Mouse (Mus musculus) heart, postnatal 14 days (tissue): ENCODE results near the gene Efcab1. TPM values are rescaled to one million over a fixed set of nuclear protein-coding genes. Genes with fewer than 3 reads are reported as not detected.
A peak's percentile ranks its signal among the peaks of the same experiment; 100 is the strongest.
"Not testable (repeated sequence)": the region's sequence is repeated elsewhere in the genome, so short reads cannot be mapped to it uniquely, and the experiment has no call there.

ENCODE experiments used
- DNase-seq, 2 experiments: peaks; one replicate each; pipeline ENCODE4 v3.0.0; 2021 to 2022
- intact Hi-C: fragments of 180-260 bp; cut with DNase I; formaldehyde crosslinking; loops from one replicate; pipeline ENCODE4 v1.15.1; 2025
- long read RNA-seq, 2 experiments: library from polyadenylated mRNA; stranded (forward); transcript quantifications; one replicate each; pipeline ENCODE4 v2.0.0; 2021
- total RNA-seq, 2 experiments: library from RNA; stranded (reverse); gene quantifications; 2 replicates each; pipeline ENCODE4 v1.2.3; 2021

Efcab1 gene
- not detected for total RNA-seq
- long read RNA-seq, experiment 1 = 0 reads
- long read RNA-seq, experiment 2 = 0 reads

DNA sequence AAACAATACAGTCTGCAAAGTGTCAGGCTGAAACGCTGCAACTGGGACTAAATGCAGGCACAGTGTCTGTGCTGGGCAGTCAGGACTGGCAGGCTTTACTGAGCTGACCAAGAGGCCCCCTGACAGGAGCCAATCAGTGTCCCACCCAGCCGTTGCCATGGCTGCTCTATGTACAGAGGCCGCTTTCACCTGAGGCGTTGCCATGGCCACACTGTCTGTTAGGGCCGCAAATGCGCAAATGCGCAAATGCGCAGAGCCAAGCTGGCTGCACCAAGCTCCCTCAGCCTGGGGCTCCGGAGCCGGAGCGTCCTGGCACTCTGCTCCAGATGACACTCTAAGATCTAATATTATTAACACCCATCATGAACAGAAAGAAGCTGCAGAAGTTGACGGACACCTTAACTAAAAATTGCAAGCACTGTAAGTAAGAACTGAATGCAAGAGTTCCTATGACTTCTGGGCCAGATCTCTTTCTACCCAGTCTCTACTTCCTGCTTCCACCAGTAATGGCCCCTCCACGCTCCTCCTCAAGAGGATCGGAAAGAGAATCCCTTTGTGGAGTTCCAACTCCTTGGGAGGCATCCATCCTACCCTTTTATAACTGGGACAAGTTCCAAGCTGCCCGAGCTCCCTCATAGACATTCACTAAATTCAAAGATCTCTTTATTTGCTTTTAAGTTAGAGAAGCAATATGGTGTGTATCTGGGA lies at the start of gene Efcab1:
TSS of gene Efcab1 (plus strand) at position 214 of the 708 bp plus-strand sequence.
- intact Hi-C loops = no loop called here
- no peak for DNase-seq

DNA sequence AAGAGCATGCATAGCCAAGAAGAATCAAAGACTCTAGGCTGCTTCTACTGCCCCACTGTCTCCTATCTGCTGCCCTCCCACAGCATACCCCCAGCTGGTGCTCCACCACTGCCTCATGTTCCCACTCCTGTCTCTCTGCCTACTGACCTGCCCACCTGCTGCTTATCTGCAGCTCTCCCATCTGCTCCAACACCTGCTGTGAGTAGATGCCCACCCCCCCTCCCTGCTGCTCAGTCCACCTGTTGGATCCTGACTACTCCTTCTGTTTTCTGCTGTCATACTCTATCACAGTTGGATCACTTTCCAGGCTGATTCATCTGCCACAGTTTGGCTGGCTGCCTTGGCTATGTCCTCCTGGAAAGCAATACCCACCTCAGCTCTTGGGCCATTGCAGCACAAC lies 47.0 kb upstream of the Efcab1 start:
- DNase-seq = no peak

DNA sequence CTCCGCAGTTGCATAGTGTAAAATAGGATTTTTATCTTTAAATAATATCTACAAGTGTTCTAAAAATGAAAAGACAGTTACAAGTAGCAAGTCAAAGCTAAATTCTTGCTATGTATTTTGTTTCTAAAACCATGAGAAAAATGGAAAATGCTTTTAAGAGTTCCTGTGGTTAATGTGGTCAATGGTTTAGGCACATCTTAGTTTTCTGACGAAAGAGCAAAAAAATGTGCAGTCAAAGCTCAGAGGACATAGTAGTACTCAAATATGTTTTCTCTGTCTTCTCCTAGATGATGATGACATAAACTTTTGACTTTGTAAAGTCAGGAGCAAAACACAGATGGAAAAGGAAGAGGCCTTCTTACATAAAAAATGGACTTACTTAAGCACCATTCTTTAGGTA lies 21.5 kb upstream of the Efcab1 start:
- intact Hi-C loops = no loop called here
- DNase-seq = no peak

More for the DNA sequence above, 47.0 kb upstream of the Efcab1 start:
- intact Hi-C loops = no loop called here

DNA sequence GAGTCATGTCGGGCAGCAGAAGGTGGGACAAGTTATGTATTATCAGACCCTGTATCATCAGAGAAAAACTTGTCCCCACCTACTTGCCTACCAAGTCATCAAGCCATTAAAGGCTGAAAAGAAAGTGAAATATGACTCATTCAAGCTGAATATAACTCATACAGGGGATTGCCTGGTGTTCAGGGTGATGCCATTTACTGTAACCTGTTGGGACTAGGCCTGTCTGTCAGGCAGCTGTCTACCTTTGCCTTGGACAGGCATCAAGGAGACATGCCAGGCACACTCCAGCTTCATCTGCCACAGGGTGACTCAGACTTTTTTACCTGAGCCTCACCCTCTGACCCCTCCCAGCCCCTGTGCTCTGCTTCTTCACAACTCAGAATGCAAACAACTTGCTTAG lies 21.0 kb upstream of the Efcab1 start:
- DNase-seq = no peak
- intact Hi-C loops = no loop called here

DNA sequence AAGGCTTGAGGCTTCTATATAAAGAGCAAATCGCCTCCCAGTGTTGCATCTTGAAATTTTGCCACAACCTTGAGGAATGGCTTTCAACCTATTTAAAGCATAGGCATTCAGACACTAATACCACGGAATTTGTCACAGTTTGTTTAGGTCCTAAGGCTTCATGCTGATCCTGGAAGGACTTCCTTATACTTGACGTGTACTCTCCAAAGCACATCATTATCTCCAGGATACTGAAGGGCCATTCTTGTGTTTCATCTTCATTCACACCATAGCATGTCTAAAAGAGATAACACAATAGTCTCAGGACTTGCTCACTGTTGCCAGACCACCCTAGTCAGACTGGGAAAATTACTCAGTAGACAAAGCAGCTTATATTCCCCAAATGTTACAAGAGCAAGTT lies 13.9 kb upstream of the Efcab1 start:
- intact Hi-C loops = no loop called here

DNA sequence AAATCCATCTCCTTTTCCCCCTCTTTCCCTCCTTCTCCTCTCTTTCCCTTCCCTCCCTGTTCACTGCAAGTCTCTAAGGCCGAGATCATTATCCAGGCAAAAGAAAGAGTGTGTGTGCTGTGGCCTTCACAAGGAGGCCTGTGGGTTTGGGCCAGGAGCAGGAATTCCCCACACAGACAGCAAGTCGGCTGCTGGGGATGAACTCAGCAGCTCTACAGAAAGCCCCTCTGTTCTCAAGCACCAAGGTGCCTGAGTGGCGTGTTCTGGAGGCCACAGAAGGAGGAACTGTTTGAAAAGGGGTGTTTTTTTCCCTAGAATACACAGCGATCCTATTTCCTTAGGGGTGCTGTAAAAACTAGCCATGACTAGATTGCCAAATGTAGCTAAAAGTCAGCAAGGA lies 12.5 kb upstream of the Efcab1 start:
- DNase-seq = no peak
- intact Hi-C loops = no loop called here

More for the DNA sequence above, 13.9 kb upstream of the Efcab1 start:
- DNase-seq = no peak

DNA sequence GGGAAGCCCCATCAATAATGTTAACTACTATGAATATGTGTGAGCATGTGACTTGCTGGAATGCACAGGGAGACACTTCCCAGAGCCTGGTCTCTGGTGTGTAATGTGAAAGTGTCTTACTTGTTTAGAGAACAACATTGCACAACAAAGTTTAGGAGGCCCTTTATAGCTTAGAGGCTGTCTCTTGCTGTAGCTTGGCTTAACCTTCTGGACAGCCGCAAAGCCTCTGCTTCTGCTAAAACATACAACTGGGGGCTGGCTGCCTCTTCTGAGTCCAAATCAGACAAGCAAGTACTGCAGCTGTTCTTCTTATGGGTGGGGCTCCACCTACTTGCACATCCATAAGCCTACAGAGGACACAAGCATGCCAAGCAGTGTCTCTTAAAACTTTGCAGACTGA lies 11.7 kb upstream of the Efcab1 start:
- DNase-seq = no peak
- intact Hi-C loops = no loop called here

DNA sequence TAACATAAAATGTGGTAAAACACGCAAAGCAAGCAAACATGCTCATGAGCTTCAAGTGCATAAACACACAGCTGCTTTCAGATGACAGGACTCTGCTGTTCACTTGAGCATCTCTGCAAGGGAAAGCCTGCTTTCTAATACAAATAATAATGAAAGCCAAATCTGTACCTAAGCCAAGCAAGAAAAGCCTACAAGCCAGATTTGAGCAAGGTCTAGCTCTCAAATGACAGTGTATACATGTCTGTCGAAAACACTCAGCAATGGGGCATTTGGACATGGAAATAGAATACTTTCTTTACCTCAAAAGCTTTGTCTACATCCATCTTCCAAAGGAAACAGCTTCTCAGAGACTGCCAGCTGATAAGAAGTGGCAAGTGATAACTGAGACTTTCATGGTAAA lies 10.9 kb upstream of the Efcab1 start:
- DNase-seq = no peak
- intact Hi-C loops = no loop called here

DNA sequence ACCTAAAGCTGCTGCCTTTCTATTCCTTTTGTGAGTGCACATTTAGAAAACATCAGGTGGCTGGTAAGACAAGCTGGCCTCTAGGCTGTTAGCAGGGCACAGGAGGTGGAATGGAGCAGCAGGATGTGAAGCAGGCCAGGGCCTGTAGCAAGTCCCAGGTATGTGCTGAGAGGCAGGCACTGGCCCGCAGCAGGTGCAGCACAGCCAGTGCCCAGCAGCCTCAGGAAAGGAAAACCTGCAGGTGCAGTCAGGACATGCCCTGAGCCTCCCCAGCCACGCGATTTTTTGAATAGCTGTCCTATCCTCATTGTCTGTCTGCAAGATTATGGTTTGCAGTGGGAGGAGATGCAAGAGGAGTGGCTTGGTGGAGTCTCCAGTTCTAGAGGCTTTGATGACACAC lies 24.3 kb downstream of the Efcab1 start:
- intact Hi-C loops, DNase-seq: not testable (repeated sequence)

DNA sequence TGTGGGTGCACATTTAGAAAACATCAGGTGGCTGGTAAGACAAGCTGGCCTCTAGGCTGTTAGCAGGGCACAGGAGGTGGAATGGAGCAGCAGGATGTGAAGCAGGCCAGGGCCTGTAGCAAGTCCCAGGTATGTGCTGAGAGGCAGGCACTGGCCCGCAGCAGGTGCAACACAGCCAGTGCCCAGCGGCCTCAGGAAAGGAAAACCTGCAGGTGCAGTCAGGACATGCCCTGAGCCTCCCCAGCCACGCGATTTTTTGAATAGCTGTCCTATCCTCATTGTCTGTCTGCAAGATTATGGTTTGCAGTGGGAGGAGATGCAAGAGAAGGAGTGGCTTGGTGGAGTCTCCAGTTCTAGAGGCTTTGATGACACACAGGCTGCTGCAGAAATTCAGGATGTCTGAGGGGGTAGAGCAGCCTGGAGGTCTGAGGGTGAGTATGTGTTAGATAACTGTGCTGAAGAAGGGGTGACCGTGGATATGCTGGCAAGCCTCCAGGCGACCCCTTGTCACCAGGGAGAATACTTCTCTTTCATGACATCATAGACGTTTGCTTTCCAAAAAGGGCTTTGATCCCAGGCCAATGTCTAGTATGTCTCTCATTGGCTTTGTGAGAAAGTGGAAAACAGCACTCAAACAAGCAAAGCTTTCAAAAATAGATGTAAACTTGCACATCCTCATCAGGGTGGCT lies 30.2 kb downstream of the Efcab1 start:
- DNase-seq = peak; percentile 28 to 40
- intact Hi-C loops = not testable (repeated sequence)

DNA sequence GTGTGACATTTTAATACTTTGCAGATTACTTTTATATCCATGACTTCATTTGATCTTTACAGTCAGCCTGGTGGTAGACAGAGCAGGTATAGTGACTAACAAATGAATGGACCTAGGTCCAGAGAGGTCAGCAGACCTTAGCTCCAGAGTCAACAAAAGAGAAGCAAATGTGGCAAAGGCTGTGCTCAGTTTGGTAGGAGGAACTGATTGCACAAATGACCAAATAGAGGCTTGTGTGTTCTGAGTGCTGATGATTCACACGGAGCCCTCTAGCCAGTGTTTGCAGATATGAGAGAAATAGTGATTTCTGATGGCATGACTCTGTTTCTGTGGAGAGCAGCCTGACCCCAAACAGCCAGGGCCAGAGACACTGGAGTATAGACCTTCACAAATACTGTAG lies 33.1 kb downstream of the Efcab1 start:
- no peak for DNase-seq
- intact Hi-C loops = no loop called here

DNA sequence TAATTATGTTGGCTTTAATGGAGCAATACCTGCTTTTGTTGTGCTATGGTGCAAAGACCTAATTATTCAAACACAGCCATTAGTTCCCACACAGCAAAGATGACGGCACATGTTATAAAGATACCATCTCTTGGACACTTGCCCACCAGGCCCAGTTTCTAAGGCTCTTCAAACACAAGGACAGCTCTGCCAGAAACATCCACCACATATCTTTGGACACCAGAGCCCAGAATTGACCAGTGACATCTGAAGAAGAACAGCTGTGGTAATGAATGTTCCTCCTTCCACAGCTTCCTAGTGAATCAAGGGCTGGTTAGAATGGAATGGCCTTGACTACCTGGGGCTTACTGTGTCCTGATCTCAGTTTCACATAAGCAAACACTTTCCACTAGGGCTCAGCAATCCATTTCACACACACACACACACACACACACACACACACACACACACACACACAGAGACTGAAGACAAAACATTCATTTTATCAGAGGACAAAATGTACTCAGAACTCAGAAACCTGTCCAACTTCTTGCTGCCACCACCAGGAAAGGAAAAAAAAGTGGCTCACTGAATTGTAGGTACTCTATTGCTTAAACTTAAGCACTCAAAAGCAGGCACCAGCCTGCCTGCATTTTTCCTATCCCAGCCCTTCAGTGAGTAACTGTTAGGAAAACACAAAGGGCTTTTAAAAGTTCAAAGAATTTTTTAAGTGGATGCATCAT lies 33.7 kb downstream of the Efcab1 start:
- peak; percentile 19 to 38 for DNase-seq
- intact Hi-C loops = no loop called here

DNA sequence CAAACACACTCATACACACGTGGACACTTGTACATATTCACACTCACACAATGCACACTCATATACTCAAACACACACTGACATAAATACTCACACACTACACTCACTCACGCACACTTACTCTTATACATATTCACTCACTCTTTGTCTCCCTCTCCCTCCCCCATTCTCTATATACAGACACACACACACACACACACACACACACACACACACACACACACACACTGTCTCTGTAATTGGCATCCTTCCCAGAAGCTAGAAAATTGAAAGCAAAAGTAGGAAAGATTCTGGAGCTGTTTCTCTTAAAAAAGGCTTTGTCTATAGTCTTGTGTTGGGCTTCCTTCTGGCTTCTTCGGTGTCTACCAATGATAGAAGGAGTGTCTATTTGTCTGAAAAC lies 34.5 kb downstream of the Efcab1 start:
- intact Hi-C loops = no loop called here
- peak; percentile 2 to 10 for DNase-seq

DNA sequence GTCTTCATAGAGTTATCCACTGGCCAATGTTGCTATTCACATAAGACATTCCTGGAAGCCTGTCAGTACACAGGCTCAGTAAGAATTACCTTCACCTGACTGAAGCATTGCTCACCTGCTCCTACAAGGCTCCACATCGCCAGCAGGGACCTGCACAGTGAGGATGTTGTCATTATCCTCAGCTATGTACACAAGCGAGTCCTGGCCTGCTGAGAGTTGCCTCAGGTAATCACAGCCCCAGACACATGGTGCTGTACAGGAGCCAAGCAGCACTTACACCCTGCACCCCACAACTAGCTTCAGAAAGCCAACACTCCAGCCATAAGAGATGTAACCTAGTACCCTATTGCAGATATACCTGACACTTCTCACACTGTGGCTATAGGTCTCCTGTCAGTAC lies 37.1 kb downstream of the Efcab1 start:
- intact Hi-C loops = no loop called here

DNA sequence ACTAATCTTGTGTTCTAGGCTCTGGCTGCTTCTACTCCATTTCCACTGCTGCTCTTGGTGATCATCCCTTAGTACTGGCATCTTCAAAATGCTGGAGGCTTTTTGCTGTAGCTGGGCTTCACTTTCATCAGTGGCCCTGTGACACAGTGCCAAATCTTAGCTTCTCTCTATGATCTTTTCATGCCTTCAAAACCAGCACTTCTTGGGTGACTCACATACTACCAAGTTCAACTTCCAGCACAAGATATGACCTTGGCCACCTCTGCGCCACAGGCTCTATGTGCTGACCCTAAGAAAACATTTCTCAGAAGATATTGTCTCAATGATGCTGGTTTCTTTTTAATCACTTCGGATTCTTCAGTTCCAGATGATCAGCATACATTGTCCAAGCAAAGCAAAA lies 41.2 kb downstream of the Efcab1 start:
- DNase-seq, intact Hi-C loops: not testable (repeated sequence)

More for the DNA sequence above, 37.1 kb downstream of the Efcab1 start:
- no peak for DNase-seq

DNA sequence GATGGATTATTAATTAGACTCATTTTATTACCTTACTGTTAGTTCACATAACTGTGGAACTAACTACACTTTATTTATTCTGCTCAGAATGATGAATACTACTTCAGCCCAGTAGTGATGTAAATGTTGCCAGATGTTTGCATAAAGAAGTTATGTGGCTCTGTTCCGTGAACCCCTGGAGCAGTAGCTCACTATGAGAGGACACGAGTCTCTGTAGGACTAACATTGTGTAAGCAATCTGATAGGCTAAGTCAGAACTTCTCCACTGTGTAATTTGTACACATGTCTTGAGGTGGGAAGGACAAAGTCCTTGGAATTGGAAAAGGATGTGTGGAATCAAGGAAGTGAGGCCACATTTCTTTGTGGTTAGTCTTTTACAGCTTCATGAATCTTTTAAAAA lies 45.5 kb downstream of the Efcab1 start:
- DNase-seq = no peak

DNA sequence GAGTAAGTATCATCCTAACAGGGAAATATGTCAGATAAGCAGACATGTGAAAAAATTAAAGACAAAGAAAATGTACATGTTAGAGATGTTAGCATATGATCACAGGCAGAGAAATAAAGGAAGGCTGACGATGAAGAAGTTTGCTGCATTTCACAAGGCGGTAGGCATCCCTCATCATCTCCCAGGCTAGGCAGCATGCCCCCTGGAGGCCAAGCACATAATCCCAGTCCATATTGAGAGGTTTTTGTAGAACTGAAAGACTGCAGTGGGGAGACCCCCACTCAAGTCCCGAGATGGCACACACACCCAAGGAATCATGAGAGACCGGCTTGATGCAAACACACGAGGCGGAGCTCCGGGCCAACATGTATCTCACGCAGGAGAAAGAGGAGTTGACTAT lies 53.3 kb downstream of the Efcab1 start:
- intact Hi-C loops = no loop called here
- DNase-seq = no peak

More for the DNA sequence above, 45.5 kb downstream of the Efcab1 start:
- intact Hi-C loops = no loop called here

DNA sequence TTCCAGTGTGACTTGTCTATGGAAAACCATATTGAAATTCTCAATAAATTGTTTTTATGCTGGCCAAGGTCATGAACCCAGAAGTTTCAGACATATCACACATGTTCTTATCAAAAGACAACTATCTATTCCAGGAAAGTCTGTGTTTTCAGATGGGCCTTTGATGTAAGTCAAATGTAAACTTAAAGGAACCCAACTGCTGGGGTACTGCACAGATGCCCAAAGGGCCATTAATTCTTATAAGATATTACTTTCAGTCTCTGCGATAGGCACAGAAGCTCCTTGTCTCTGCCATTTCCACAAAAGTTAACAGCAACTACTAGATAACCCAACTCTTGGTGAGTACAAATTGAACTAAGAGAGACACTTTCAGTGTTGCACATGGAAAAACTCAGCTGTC lies 67.3 kb downstream of the Efcab1 start:
- intact Hi-C loops = no loop called here
- DNase-seq = no peak

DNA sequence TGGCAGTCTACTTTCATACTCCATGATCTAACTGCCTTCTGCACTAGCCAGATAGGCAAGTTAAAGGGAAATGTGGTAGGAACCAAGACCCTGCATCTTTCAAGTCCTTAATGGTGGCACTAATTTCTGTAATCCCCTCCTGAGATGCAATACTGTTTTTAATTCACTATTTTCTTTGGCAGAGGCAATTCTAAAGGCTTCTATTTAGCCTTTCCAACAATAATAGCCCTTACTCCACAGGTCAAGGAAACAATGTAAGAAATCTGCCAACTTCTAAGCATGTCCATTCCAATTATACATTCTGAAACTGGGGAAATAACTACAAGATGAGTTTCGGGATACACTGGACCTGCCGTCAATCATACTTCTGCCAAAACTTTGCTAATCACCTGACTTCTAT lies 72.8 kb downstream of the Efcab1 start:
- intact Hi-C loops = no loop called here
- DNase-seq = no peak

DNA sequence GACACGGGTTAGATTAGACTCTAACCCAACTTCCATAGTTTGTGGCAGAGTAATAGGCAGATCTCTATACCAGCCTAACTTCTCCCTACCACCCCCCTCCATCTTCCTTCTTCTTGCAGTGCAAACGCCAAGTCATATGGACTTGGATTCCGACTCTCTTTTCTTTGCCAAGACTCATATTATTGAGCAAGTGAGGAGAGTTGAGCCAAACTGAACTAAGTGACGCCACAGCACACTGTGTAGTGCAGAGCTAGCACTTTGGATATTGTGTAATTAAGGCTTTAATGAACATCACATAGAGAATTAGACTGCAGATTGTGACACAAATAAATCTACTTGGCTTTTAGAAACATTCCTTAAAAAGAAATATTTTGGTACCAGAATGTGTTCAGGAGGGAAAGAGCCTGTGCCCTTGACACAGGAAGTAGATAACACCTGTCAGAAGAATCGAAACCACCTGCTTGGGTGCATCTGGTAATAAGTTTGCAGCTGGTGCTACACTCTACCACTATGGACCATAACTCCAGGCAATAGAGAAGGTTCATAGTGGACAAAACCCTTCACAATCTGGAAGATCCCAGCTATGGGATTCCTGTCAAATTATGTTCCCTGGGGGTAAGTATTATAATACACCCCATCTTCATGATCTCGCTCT lies 83.3 kb downstream of the Efcab1 start:
- intact Hi-C loops = no loop called here
- DNase-seq = peak; percentile 2 to 4

DNA sequence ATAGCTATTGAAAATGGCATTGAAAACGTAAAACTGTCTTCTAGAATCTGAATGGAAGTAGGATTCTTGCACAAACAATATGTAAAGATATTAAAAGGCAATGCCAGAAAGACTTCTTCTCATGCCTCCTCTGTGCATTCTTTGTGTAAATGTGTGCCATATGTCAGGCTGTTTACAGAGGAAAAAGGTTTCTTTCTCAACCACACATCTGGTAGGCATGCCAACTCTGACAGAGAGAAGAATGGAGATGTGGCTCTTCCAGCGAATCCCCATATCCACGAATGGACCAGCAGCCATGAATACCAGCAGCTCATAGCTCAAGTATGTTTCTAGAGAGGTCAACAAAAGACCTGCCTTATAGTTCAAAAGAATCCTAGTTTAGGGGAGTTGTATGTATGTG lies 84.6 kb downstream of the Efcab1 start:
- intact Hi-C loops = no loop called here
- no peak for DNase-seq
